Mouse (Mus musculus) liver, adult (tissue): ENCODE measurements around the gene Anapc7.

Experiments used
- GATA4 ChIP-seq: IDR thresholded peaks from 2 replicates; pipeline ENCODE4 v1.6.1; 2014; ENCODE audit warnings: mild to moderate bottlenecking, low read length; ENCODE audit not compliant: insufficient replicate concordance

The Anapc7 gene

GRCm38 (mm10) chr5:122455584-122455983 lies 34.1 kb downstream of the Anapc7 start:
- TF ChIP-seq GATA4: no peak

- no peak for TF ChIP-seq GATA4
Observed at GRCm38 (mm10) chr5:122458066-122458465, 36.6 kb downstream of the Anapc7 start.

DNA sequence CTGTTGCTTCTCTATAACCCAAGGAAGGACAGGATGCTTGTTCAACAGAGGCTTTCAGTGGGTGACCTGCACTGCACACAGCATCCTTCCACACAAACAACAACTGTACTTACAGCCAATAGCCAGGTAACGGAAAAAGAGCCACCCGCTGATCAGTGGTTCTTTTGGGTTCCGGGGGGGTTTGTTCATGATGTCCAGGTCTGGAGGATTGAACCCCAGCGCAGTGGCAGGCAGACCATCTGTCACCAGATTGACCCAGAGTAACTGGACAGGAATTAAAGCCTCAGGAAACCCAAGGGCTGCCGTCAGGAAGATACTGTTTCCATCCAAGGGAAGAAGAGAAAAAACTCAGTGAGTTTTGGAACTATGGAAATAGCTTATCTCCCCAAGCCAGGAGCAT lies 37.8 kb downstream of the Anapc7 start:
- no peak for TF ChIP-seq GATA4

DNA sequence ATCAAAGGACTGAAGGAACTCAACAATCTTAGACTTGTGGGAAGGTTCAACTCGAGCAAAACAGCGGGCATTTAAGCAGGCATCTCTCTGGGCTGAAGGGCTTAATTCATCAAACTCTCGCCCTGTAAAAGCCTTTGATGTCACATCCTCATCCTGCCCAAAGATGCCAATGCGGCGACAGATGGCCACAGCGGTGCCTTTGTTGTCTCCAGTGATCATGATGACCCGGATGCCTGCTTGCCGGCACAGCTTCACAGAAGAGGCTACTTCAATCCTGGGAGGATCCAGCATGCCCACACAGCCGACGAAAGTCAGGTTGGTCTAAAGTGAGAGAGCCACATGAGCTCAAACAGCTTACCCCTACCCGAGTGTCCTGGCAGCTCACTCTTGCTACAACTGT lies 39.2 kb downstream of the Anapc7 start:
- TF ChIP-seq GATA4: no peak

- no peak for TF ChIP-seq GATA4
Observed at GRCm38 (mm10) chr5:122461431-122461830, 39.9 kb downstream of the Anapc7 start.

DNA sequence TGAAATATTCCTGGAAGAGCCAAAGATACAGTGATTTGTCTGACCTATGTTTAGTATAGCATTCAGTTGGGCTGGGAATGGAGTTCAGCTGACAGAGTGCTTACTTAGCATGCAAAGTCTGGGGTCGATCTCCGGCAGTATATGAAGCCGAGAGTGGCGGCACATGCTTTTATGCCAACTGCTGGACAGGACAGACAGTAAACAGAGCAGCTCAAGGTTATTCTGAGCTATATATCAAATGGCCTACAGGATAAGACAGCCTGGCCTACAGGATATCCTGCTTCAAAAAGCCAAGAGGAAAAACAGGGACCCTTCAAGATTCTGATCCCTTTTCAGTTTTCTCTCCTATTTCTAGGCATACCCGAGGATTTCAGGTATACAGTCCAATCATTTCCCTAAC lies 50.2 kb downstream of the Anapc7 start:
- TF ChIP-seq GATA4: no peak

- no peak for TF ChIP-seq GATA4
Observed at GRCm38 (mm10) chr5:122474643-122475363, 53.3 kb downstream of the Anapc7 start.

DNA sequence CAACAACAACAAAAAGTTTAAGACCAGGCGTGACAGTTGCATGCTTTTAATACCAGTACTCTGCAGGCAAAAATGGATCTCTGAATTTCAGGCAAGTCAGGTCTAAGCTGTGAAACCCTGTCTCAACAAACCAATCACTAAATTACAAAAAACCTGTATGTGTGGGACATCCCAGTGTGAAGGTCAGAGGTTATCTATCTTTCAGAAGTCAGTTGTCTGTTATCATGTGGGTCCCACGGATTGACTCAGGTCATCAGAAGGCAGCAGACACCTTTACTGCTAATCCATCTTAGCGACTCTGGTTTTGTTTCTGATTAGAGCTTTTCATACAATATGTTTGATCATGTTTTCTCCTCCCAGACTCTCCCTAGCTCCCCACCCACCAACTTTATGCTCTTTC lies 54.6 kb downstream of the Anapc7 start:
- peak; percentile 61; the same call in 1 of the 2 replicates for TF ChIP-seq GATA4

DNA sequence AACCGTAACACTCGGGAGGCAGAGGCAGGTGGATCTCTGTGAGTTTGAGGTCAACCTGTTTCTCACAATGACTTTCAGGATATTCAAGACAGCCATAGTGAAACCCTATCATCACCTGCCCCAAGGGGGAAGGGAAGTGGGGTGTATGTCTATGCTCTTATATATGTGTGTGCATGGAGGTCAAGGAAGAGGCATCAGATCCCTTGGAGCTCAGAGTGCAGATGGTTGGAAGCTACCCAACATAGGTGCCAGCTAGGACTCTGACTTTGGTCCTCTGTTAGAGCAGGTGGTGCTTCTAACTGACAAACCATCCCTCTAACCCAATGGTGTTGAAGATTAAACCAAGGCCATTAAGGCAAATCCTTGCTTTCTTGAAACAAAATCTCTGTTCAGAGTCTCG lies 56.0 kb downstream of the Anapc7 start:
- no peak for TF ChIP-seq GATA4

- no peak for TF ChIP-seq GATA4
Observed at GRCm38 (mm10) chr5:122479131-122479530, 57.6 kb downstream of the Anapc7 start.

GRCm38 (mm10) chr5:122481844-122482243 lies 60.4 kb downstream of the Anapc7 start:
- no peak for TF ChIP-seq GATA4

DNA sequence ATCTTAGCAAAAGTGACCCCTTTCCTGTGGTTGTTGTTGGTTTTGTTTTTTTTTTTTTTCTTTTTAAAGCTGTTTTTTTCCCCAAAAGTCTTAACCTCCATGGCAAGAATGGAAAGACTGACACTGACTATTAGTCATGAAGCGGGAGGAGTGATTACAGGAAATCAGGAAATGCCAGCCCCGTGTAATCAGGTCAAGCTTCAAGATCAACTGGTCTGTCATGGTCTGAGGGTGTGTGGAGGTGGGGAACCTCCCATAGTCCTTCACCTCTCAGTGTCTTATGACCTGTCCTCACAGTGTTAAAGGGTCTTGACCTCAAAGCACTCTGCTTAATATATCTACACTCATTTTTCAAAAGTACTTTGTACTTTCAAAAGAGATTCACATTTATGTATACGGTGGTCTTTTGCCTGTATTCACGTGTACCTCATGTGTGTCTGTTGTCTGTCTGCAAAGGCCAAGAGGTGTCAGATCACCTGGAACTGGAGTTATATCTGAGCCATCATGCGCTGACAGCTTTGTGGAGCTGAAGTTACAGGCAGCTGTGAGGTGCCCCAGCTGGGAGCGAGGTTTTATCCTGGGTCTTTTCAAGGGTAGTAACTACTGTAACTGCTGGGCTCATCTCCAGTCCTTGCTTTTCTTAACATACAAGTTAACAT lies 61.4 kb downstream of the Anapc7 start:
- no peak for TF ChIP-seq GATA4

DNA sequence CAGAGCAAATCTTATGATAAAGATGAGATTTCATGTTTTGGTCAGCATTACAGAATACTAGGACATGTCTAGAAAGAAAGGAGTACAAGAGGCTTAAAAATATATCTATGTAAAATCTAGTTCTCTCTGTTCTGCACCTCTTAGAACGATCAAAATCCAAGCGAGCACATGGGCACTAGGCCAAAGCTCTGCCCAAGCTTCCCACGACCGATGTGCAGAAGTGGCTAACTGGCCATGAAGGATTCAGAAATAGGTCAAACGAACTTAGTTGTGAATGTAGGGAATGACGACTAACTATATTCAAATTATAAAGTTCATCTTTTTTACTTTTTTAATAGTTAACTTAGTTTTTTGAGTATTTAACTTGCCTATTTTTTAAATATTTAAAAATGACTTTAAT lies 66.3 kb downstream of the Anapc7 start:
- no peak for TF ChIP-seq GATA4

GRCm38 (mm10) chr5:122490148-122490547 lies 68.7 kb downstream of the Anapc7 start:
- no peak for TF ChIP-seq GATA4

DNA sequence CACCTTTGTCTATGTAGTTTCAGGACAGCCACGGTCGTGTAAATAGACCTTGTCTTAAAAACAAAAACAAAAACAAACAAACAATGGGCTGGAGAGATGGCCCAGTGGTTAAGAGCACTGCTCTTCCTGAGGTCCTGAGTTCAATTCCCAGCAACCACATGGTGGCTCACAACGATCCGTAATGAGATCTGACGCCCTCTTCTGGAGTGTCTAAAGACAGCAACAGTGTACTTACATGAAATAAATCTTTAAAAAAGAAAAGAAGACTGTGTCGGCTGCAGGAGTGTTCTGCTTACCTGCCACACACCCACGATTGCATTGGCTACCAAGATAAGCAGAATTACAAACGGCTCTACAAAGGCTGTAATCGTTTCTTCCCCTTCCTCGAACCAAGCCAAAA lies 69.9 kb downstream of the Anapc7 start:
- TF ChIP-seq GATA4: no peak

- no peak for TF ChIP-seq GATA4
Observed at GRCm38 (mm10) chr5:122493035-122493434, 71.5 kb downstream of the Anapc7 start.

- no peak for TF ChIP-seq GATA4
Observed at GRCm38 (mm10) chr5:122494449-122494848, 73.0 kb downstream of the Anapc7 start.
